Mouse (Mus musculus): ENCODE data around the gene Mpped1.

Mpped1 gene

GRCm38 (mm10) chr15:83789046-83789445 is 9.8 kb downstream of the Mpped1 start:
- no peak for DNase-seq (ENCODE audit: low read depth)

GRCm38 (mm10) chr15:83796924-83797323 is 17.7 kb downstream of the Mpped1 start:
- no peak for DNase-seq (ENCODE audit: low read depth)

- DNase-seq (ENCODE audit: low read depth) = no peak
Measured at GRCm38 (mm10) chr15:83798964-83799363, 19.7 kb downstream of the Mpped1 start.

GRCm38 (mm10) chr15:83801011-83801410 is 21.7 kb downstream of the Mpped1 start:
- no peak for DNase-seq (ENCODE audit: low read depth)

GRCm38 (mm10) chr15:83814106-83814505 is 34.8 kb downstream of the Mpped1 start:
- DNase-seq (ENCODE audit: low read depth) = no peak

GRCm38 (mm10) chr15:83828011-83828410 is 48.7 kb downstream of the Mpped1 start:
- no peak for DNase-seq (ENCODE audit: low read depth)

GRCm38 (mm10) chr15:83829226-83829625 is 50.0 kb downstream of the Mpped1 start:
- DNase-seq (ENCODE audit: low read depth) = no peak

GRCm38 (mm10) chr15:83832265-83832664 is 53.0 kb downstream of the Mpped1 start:
- DNase-seq (ENCODE audit: low read depth) = no peak

- DNase-seq (ENCODE audit: low read depth) = no peak
Measured at GRCm38 (mm10) chr15:83840950-83841719, 61.9 kb downstream of the Mpped1 start.

GRCm38 (mm10) chr15:83842419-83842818 is 63.2 kb downstream of the Mpped1 start:
- no peak for DNase-seq (ENCODE audit: low read depth)

- DNase-seq (ENCODE audit: low read depth) = no peak
Measured at GRCm38 (mm10) chr15:83842915-83843789, 63.9 kb downstream of the Mpped1 start.

GRCm38 (mm10) chr15:83845734-83846133 is 66.5 kb downstream of the Mpped1 start:
- no peak for DNase-seq (ENCODE audit: low read depth)

GRCm38 (mm10) chr15:83846592-83846991 is 67.3 kb downstream of the Mpped1 start:
- no peak for DNase-seq (ENCODE audit: low read depth)

- DNase-seq (ENCODE audit: low read depth) = no peak
Measured at GRCm38 (mm10) chr15:83847512-83847911, 68.2 kb downstream of the Mpped1 start.

GRCm38 (mm10) chr15:83848193-83848592 is 68.9 kb downstream of the Mpped1 start:
- no peak for DNase-seq (ENCODE audit: low read depth)

- DNase-seq (ENCODE audit: low read depth) = no peak
Measured at GRCm38 (mm10) chr15:83853400-83853811, 74.1 kb downstream of the Mpped1 start.

GRCm38 (mm10) chr15:83857129-83857528 is 77.9 kb downstream of the Mpped1 start:
- DNase-seq (ENCODE audit: low read depth) = no peak

GRCm38 (mm10) chr15:83865626-83866025 is 86.4 kb downstream of the Mpped1 start:
- no peak for DNase-seq (ENCODE audit: low read depth)

- DNase-seq (ENCODE audit: low read depth) = no peak
Measured at GRCm38 (mm10) chr15:83870936-83871335, 91.7 kb downstream of the Mpped1 start.

GRCm38 (mm10) chr15:83877155-83877866 is 98.0 kb downstream of the Mpped1 start:
- DNase-seq (ENCODE audit: low read depth) = no peak

GRCm38 (mm10) chr15:83877898-83878297 is 98.6 kb downstream of the Mpped1 start:
- DNase-seq (ENCODE audit: low read depth) = no peak

GRCm38 (mm10) chr15:83879845-83880244 is 100.6 kb downstream of the Mpped1 start:
- DNase-seq (ENCODE audit: low read depth) = no peak
